Mouse (Mus musculus): ENCODE measurements around the gene Fam120b. TPM values are rescaled to one million over a fixed set of nuclear protein-coding genes. Genes with fewer than 3 reads are reported as not detected.

The Fam120b gene
- polyA plus RNA-seq, 1 experiment from 2014 or later: 32.2 TPM

GRCm38 (mm10) chr17:15422666-15423065 lies 26.7 kb downstream of the Fam120b start:
- ATAC-seq (ENCODE audit: low FRiP score) (no peak), DNase-seq (ENCODE audit: low spot score, missing footprints) (peak; percentile 19)
- Histone ChIP-seq H3K4me1 (ENCODE audit: control insufficient read depth, insufficient read depth, low read length) (no peaks in the 10 kb centered on the region), H3K4me3 (ENCODE audit: low read depth, low read length) (no peak overlapping the region), H3K36me3 (ENCODE audit: control insufficient read depth, insufficient read depth, low read length) (peaks cover 21% of the 10 kb centered on the region), H3K27ac (ENCODE audit: low read depth, low read length) (no peak overlapping the region), H3K9ac (ENCODE audit: low read length) (no peak overlapping the region), H3K27me3 (ENCODE audit: control insufficient read depth, insufficient read depth, low read length) (no peaks in the 10 kb centered on the region), H3K4me2 (no peak overlapping the region), H3K9me3 (ENCODE audit: control insufficient read depth, low read length) (no peaks in the 10 kb centered on the region)
- 91% methylated on average over 9 of the region's 9 CpGs for WGBS

DNA sequence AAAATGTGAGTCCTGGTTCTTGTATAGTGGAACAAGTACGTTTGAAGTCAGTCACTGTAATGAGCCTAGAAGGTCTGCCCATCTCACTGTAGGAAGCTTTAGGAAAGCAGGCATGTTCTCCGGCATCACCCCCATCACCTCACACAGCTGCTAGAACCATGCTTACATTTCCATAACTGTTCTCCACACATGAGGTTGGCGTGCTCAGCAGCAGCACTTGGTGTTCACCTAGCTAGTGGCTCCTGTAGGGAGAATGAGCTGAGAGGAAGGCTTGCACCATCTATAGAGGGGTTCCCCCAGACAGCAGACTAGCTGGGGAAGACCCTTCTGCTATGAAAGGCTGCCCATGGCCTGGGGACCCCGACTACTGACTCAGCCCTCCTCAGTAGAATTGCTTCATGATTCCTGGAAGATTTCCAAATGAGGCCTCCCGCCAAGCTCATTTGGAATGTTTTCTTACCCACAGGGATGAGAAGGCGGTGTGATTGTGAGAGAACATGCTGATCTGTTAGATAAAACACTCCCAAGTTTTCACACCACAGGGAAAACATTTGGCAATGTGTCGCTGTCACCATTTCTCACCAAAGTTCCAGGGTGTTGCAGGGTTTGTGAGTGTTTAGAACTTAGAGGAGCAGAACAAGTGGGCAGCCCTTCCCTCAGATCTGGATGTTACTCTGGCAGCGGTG lies 27.2 kb downstream of the Fam120b start:
- Histone ChIP-seq H3K27ac (ENCODE audit: low read depth, low read length) (no peak overlapping the region), H3K36me3 (ENCODE audit: control insufficient read depth, insufficient read depth, low read length) (peaks cover 24% of the 10 kb centered on the region; the same call in 1 of the 2 replicates), H3K4me1 (ENCODE audit: control insufficient read depth, insufficient read depth, low read length) (no peaks in the 10 kb centered on the region), H3K9ac (ENCODE audit: low read length) (no peak overlapping the region), H3K9me3 (ENCODE audit: control insufficient read depth, low read length) (no peaks in the 10 kb centered on the region), H3K27me3 (ENCODE audit: control insufficient read depth, insufficient read depth, low read length) (no peaks in the 10 kb centered on the region), H3K4me2 (no peak overlapping the region), H3K4me3 (ENCODE audit: low read depth, low read length) (no peak overlapping the region)
- WGBS: 94% methylated on average over 8 of the region's 8 CpGs
- no peak for ATAC-seq (ENCODE audit: low FRiP score)
- peak; percentile 73 for DNase-seq (ENCODE audit: low spot score, missing footprints)

DNA sequence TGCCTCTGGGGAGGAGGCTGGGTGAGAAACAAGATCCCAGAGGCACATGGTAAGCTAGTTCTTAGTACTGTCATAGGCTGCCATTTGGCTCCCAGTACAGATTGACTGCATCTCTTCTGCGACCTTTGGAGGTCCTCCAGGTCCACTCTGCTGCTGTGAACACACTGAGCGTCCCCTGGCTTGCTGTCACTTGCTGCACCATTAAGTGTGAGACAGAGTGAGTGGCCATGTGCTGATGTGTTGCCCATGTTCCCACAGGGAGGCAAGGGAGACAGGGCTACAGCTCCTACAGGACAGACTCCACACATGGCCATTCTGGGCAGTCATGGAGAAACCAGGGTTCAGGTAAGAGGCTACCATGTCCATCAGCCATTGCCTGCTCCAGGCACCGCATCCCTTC lies 29.9 kb downstream of the Fam120b start:
- no peak overlapping the region for H3K27ac ChIP-seq (ENCODE audit: low read depth, low read length)
- no peak for ATAC-seq (ENCODE audit: low FRiP score)
- H3K9ac ChIP-seq (ENCODE audit: low read length): no peak overlapping the region
- no peak overlapping the region for H3K4me2 ChIP-seq
- H3K36me3 ChIP-seq (ENCODE audit: control insufficient read depth, insufficient read depth, low read length): peaks cover 29% of the 10 kb centered on the region; the same call in 1 of the 2 replicates
- H3K9me3 ChIP-seq (ENCODE audit: control insufficient read depth, low read length): no peaks in the 10 kb centered on the region
- peak; percentile 69 for DNase-seq (ENCODE audit: low spot score, missing footprints)
- no peaks in the 10 kb centered on the region for H3K4me1 ChIP-seq (ENCODE audit: control insufficient read depth, insufficient read depth, low read length)
- no peak overlapping the region for H3K4me3 ChIP-seq (ENCODE audit: low read depth, low read length)
- no peaks in the 10 kb centered on the region for H3K27me3 ChIP-seq (ENCODE audit: control insufficient read depth, insufficient read depth, low read length)
- WGBS: 87% methylated on average over 3 of the region's 3 CpGs

- Histone ChIP-seq H3K4me3 (ENCODE audit: low read depth, low read length) (no peak overlapping the region), H3K36me3 (ENCODE audit: control insufficient read depth, insufficient read depth, low read length) (peaks cover 23% of the 10 kb centered on the region; the same call in 1 of the 2 replicates), H3K27ac (ENCODE audit: low read depth, low read length) (no peak overlapping the region), H3K4me1 (ENCODE audit: control insufficient read depth, insufficient read depth, low read length) (no peaks in the 10 kb centered on the region), H3K27me3 (ENCODE audit: control insufficient read depth, insufficient read depth, low read length) (no peaks in the 10 kb centered on the region), H3K9ac (ENCODE audit: low read length) (no peak overlapping the region), H3K4me2 (no peak overlapping the region), H3K9me3 (ENCODE audit: control insufficient read depth, low read length) (no peaks in the 10 kb centered on the region)
- no peak for ATAC-seq (ENCODE audit: low FRiP score)
- no peak for DNase-seq (ENCODE audit: low spot score, missing footprints)
- WGBS: 84% methylated on average over 6 of the region's 6 CpGs
These were observed 33.4 kb downstream of the Fam120b start for GRCm38 (mm10) chr17:15429451-15429850.

DNA sequence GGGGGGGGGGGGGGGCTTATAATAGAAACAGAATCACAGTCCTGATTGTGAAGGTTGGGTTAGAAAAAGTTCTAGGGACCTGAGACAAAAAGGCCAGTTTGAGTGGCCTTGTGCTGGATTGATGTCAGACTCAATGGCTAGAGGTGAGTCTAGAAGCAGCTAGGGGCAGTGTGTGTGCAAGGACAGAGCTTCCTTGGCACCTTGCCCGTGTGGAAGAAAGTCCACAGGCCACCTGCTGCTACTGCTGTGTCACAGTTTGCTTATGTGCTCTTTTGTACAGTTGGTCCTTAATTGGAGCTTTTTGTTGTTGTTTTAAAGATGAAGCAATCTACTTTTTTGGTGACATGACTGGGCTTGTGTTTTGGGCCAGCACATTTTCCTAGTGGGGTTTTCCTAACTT lies 33.9 kb downstream of the Fam120b start:
- Histone ChIP-seq H3K9ac (ENCODE audit: low read length) (no peak overlapping the region), H3K9me3 (ENCODE audit: control insufficient read depth, low read length) (no peaks in the 10 kb centered on the region), H3K4me3 (ENCODE audit: low read depth, low read length) (no peak overlapping the region), H3K4me1 (ENCODE audit: control insufficient read depth, insufficient read depth, low read length) (no peaks in the 10 kb centered on the region), H3K4me2 (no peak overlapping the region), H3K27me3 (ENCODE audit: control insufficient read depth, insufficient read depth, low read length) (no peaks in the 10 kb centered on the region), H3K27ac (ENCODE audit: low read depth, low read length) (no peak overlapping the region), H3K36me3 (ENCODE audit: control insufficient read depth, insufficient read depth, low read length) (peaks cover 23% of the 10 kb centered on the region; the same call in 1 of the 2 replicates)
- WGBS: 69% methylated on average over 1 of the region's 1 CpGs
- ATAC-seq (ENCODE audit: low FRiP score) (no peak), DNase-seq (ENCODE audit: low spot score, missing footprints) (no peak)

GRCm38 (mm10) chr17:15431021-15431514 lies 35.1 kb downstream of the Fam120b start:
- Histone ChIP-seq H3K4me2 (no peak overlapping the region), H3K4me3 (ENCODE audit: low read depth, low read length) (no peak overlapping the region), H3K4me1 (ENCODE audit: control insufficient read depth, insufficient read depth, low read length) (no peaks in the 10 kb centered on the region), H3K9me3 (ENCODE audit: control insufficient read depth, low read length) (no peaks in the 10 kb centered on the region), H3K9ac (ENCODE audit: low read length) (no peak overlapping the region), H3K36me3 (ENCODE audit: control insufficient read depth, insufficient read depth, low read length) (peaks cover 20% of the 10 kb centered on the region; the same call in 1 of the 2 replicates), H3K27me3 (ENCODE audit: control insufficient read depth, insufficient read depth, low read length) (no peaks in the 10 kb centered on the region), H3K27ac (ENCODE audit: low read depth, low read length) (no peak overlapping the region)
- WGBS: 83% methylated on average over 5 of the region's 5 CpGs
- ATAC-seq (ENCODE audit: low FRiP score): no peak
- no peak for DNase-seq (ENCODE audit: low spot score, missing footprints)

GRCm38 (mm10) chr17:15431551-15431950 lies 35.5 kb downstream of the Fam120b start:
- Histone ChIP-seq H3K27me3 (ENCODE audit: control insufficient read depth, insufficient read depth, low read length) (no peaks in the 10 kb centered on the region), H3K9ac (ENCODE audit: low read length) (no peak overlapping the region), H3K27ac (ENCODE audit: low read depth, low read length) (no peak overlapping the region), H3K4me2 (no peak overlapping the region), H3K9me3 (ENCODE audit: control insufficient read depth, low read length) (no peaks in the 10 kb centered on the region), H3K36me3 (ENCODE audit: control insufficient read depth, insufficient read depth, low read length) (peaks cover 20% of the 10 kb centered on the region; the same call in 1 of the 2 replicates), H3K4me3 (ENCODE audit: low read depth, low read length) (no peak overlapping the region), H3K4me1 (ENCODE audit: control insufficient read depth, insufficient read depth, low read length) (no peaks in the 10 kb centered on the region)
- ATAC-seq (ENCODE audit: low FRiP score) (no peak), DNase-seq (ENCODE audit: low spot score, missing footprints) (no peak)
- WGBS: 95% methylated on average over 4 of the region's 4 CpGs

DNA sequence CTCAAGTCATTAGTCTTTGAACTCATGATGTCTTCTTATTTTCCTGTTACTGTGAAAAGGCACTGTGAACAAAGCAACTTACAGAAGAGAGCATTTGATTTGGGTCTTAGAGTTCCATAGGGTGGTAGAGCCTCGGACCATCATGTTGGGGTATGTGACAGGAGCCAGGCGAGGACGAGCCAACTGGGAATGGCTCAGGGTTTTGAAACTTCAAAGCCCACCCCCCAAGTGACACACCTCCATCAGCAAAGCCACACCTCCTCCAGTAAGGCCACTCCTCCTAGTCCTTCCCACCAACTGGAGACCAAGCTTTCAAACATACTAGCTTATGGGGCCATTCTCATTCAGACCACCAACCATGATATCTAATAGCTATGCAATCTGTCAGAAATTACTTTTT lies 36.0 kb downstream of the Fam120b start:
- peaks cover 20% of the 10 kb centered on the region; the same call in 1 of the 2 replicates for H3K36me3 ChIP-seq (ENCODE audit: control insufficient read depth, insufficient read depth, low read length)
- no peak overlapping the region for H3K4me3 ChIP-seq (ENCODE audit: low read depth, low read length)
- no peak overlapping the region for H3K4me2 ChIP-seq
- DNase-seq (ENCODE audit: low spot score, missing footprints): no peak
- no peak for ATAC-seq (ENCODE audit: low FRiP score)
- H3K9ac ChIP-seq (ENCODE audit: low read length): no peak overlapping the region
- H3K4me1 ChIP-seq (ENCODE audit: control insufficient read depth, insufficient read depth, low read length): no peaks in the 10 kb centered on the region
- no peaks in the 10 kb centered on the region for H3K27me3 ChIP-seq (ENCODE audit: control insufficient read depth, insufficient read depth, low read length)
- 86% methylated on average over 3 of the region's 3 CpGs for WGBS
- no peaks in the 10 kb centered on the region for H3K9me3 ChIP-seq (ENCODE audit: control insufficient read depth, low read length)
- H3K27ac ChIP-seq (ENCODE audit: low read depth, low read length): no peak overlapping the region

DNA sequence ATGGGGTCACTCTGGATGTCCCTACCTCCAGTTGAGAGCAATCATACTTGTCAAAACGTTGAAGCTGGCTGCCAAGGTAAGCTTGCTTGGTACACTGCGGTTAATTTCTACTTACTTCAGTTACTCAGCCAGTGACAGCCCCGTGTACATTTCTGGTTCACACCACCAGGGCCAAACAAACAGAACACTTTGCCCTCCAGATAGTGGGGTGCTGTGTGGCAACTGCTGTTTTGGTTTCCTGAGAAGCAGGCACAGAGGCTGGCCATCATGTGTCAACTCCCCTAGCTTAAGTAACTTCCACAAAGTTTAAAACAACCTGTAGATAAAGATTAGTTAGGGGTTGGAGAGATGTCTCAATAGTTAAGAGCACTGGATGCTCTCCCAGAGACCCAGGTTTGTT lies 38.7 kb downstream of the Fam120b start:
- no peak for DNase-seq (ENCODE audit: low spot score, missing footprints)
- WGBS: 90% methylated on average over 3 of the region's 3 CpGs

More for the DNA sequence above, 38.7 kb downstream of the Fam120b start:
- H3K4me3 ChIP-seq (ENCODE audit: low read depth, low read length): no peak overlapping the region
- H3K4me1 ChIP-seq (ENCODE audit: control insufficient read depth, insufficient read depth, low read length): peaks cover under 1% of the 10 kb centered on the region; the same call in 1 of the 2 replicates
- ATAC-seq (ENCODE audit: low FRiP score): no peak
- no peaks in the 10 kb centered on the region for H3K9me3 ChIP-seq (ENCODE audit: control insufficient read depth, low read length)
- peaks cover 8% of the 10 kb centered on the region; the same call in 1 of the 2 replicates for H3K36me3 ChIP-seq (ENCODE audit: control insufficient read depth, insufficient read depth, low read length)
- H3K27me3 ChIP-seq (ENCODE audit: control insufficient read depth, insufficient read depth, low read length): no peaks in the 10 kb centered on the region
- no peak overlapping the region for H3K9ac ChIP-seq (ENCODE audit: low read length)
- H3K4me2 ChIP-seq: no peak overlapping the region
- H3K27ac ChIP-seq (ENCODE audit: low read depth, low read length): no peak overlapping the region
